Mouse (Mus musculus): ENCODE results near the gene Olfr480. TPM values are rescaled to one million over a fixed set of nuclear protein-coding genes. Genes with fewer than 3 reads are reported as not detected.

Olfr480 gene
- total RNA-seq (2021): not detected

GRCm38 (mm10) chr7:108067246-108067645, at the start of gene Olfr480:
Olfr480 (minus strand) TSS chr7:108067346.
- intact Hi-C loops (cut with DNase I): no loop called here
- DNase-seq: no peak

GRCm38 (mm10) chr7:108100549-108100948, 33.4 kb upstream of the Olfr480 start, which contains the start of gene Olfr483:
Olfr483 (plus strand) TSS chr7:108100849.
- DNase-seq: no peak
- intact Hi-C loops (cut with DNase I): no loop called here

GRCm38 (mm10) chr7:108097486-108097885, 30.3 kb upstream of the Olfr480 start, which contains the start of gene Olfr482:
Olfr482 (minus strand) TSS chr7:108097586.
- no peak for DNase-seq
- intact Hi-C loops (cut with DNase I): no loop called here

- intact Hi-C loops (cut with DNase I): no loop called here
- no peak for DNase-seq
These were observed 12.4 kb upstream of the Olfr480 start, which contains the start of gene Olfr481 for GRCm38 (mm10) chr7:108079555-108079954. Olfr481 (plus strand) TSS chr7:108079855.

GRCm38 (mm10) chr7:108050393-108050792, 16.8 kb downstream of the Olfr480 start, which contains the start of gene Olfr479:
Olfr479 (plus strand) TSS chr7:108050693.
- DNase-seq: no peak
- intact Hi-C loops (cut with DNase I): no loop called here

GRCm38 (mm10) chr7:108033889-108034288, 33.3 kb downstream of the Olfr480 start, which contains the start of gene Olfr478:
Olfr478 (minus strand) TSS chr7:108033989.
- intact Hi-C loops (cut with DNase I): no loop called here
- no peak for DNase-seq

Other genes with a start within 250 kb of the Olfr480 start
- not detected for gene Olfr469, start 241.8 kb downstream of the Olfr480 start, total RNA-seq (2021)
- gene Olfr470, start 219.9 kb downstream of the Olfr480 start, total RNA-seq (2021): not detected
- gene Olfr472, start 169.4 kb downstream of the Olfr480 start, total RNA-seq (2021): not detected
- not detected for gene Olfr473, start 136.9 kb downstream of the Olfr480 start, total RNA-seq (2021)
- not detected for gene Olfr474, start 112.7 kb downstream of the Olfr480 start, total RNA-seq (2021)
- gene Olfr476, start 102.5 kb downstream of the Olfr480 start, total RNA-seq (2021): not detected
- not detected for gene Olfr477, start 80.7 kb downstream of the Olfr480 start, total RNA-seq (2021)
- not detected for gene Olfr478, start 33.4 kb downstream of the Olfr480 start, total RNA-seq (2021)
- gene Olfr479, start 16.7 kb downstream of the Olfr480 start, total RNA-seq (2021): not detected
- not detected for gene Olfr481, start 12.5 kb upstream of the Olfr480 start, total RNA-seq (2021)
- under 1 TPM; 0.82 to 0.89 TPM for gene Olfr482, start 30.2 kb upstream of the Olfr480 start, total RNA-seq (2021)
- gene Olfr483, start 33.5 kb upstream of the Olfr480 start, total RNA-seq (2021): not detected
- gene Olfr484, start 60.1 kb upstream of the Olfr480 start, total RNA-seq (2021): not detected
- not detected for gene Olfr485, start 92.5 kb upstream of the Olfr480 start, total RNA-seq (2021)
- not detected for gene Olfr486, start 105.4 kb upstream of the Olfr480 start, total RNA-seq (2021)
- gene Olfr487, start 147.3 kb upstream of the Olfr480 start, total RNA-seq (2021): not detected
- not detected for gene Olfr488, start 191.0 kb upstream of the Olfr480 start, total RNA-seq (2021)
- not detected for gene Olfr490, start 221.6 kb upstream of the Olfr480 start, total RNA-seq (2021)
- not detected for gene Olfr491, start 246.1 kb upstream of the Olfr480 start, total RNA-seq (2021)